Mouse (Mus musculus) lung, adult 2 months (tissue): ENCODE data around the gene Pmel. TPM values are rescaled to one million over a fixed set of nuclear protein-coding genes. Genes with fewer than 3 reads are reported as not detected.

Experiments
- DNase-seq: peaks from one replicate; pipeline ENCODE4 v3.0.0; 2022
- H3K4me1 ChIP-seq: fragments of 200-500 bp; 2 replicates; pipeline ENCODE4 v1.6.1; 2011; ENCODE audit warnings: low read length; ENCODE audit not compliant: control insufficient read depth, insufficient read depth
- H3K4me3 ChIP-seq: fragments of 200-500 bp; replicated peaks from 2 replicates; pipeline ENCODE3; 2011; ENCODE audit warnings: low read depth, mild to moderate bottlenecking, control low read depth, low read length; ENCODE audit errors: extremely low read depth
- CTCF ChIP-seq: fragments of 200-500 bp; IDR thresholded peaks from 2 replicates; pipeline ENCODE4 v1.5.1; 2011; ENCODE audit warnings: mild to moderate bottlenecking, low read length, control low read depth; ENCODE audit not compliant: insufficient read depth
- POLR2A ChIP-seq: fragments of 200-500 bp; IDR thresholded peaks from 2 replicates; pipeline ENCODE4 v1.6.1; 2011; ENCODE audit warnings: low read depth, mild to moderate bottlenecking, control low read depth, low read length, borderline replicate concordance; ENCODE audit errors: extremely low read depth
- WGBS: fragments of 180-500 bp; shearing (Covaris S2); methylation state at CpG from one replicate; pipeline ENCODE4 v1.1.7; 2018; 5-methylcytosine and 5-hydroxymethylcytosine counted together
- polyA plus RNA-seq: library from polyadenylated mRNA; depleted of rRNA; stranded (reverse); fragments of >200 nt; gene quantifications from 2 replicates; pipeline ENCODE4 v1.2.3, GENCODE M21; 2012; rRNA removed

The Pmel gene
- polyA plus RNA-seq, 1 experiment: 0.51 TPM

DNA sequence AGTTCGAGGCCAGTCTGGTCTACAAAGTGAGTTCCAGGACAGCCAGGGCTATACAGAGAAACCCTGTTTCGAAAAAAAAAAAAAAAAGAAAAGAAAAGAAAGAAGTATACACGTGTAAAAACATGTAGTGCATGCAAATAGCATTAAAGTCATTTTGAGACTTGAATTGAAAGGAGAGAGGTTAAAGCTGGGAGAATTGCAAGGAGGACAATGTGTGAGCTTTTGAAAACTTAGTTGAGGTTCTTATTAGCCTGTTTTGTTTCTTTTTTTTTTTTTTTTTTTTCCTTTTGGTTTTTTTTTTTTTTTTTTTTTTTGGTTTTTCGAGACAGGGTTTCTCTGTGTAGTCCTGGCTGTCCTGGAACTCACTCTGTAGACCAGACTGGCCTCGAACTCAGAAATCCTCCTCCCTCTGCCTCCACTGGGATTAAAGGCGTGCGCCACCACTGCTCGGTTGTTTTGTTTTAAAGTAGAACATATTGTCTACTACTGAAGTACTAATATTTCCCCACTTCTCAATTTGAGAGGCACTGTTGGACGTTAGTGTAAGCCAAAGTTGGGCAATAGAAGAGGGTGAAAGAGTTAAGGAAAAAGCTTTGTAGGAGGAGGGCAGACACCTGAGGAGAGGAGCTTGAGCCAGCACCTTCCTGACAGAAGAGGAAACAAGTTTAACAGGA, 43.1 kb downstream of the Pmel start:
- DNase-seq: no peak
- no peak for TF ChIP-seq CTCF
- Histone ChIP-seq H3K4me3 (peak overlapping the region; percentile 88), H3K4me1 (peaks cover 17% of the 10 kb centered on the region)
- 27% methylated on average over 9 of the region's 9 CpGs for WGBS

DNA sequence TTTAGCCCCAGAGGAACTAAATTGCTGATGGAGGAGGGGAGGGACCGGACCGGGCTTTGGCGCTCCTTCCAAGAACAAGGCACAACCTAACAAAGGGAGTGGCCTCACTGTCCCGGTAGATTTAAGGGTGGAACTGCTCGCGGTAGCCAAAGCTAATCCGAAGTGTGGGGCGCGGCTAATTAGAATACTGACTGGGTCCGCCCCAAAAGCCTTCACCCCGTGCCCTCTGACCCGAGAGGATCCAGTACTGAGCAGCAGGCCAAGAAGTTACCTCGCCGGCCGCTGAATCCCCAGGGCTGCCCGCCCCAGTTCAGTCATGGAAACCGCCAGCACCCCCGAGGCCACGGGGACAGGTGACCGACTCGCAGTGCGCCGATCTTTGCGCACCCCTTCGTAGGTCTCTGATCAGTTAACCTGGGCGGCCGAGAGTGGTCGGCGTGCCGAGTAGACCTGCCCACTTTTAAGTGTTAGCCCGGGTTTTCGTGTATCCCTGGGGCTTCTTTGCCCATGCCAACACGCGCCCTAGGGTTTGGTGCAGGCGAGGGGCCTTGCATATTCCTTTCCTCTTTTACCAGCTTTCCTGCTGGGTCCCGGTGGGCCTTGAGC, 43.8 kb downstream of the Pmel start, which contains the start of gene Pym1:
Pym1 (plus strand) TSS at position 244 of the 606 bp plus-strand sequence.
- peak; percentile 85 for DNase-seq
- peaks cover 17% of the 10 kb centered on the region for H3K4me1 ChIP-seq
- under 1% methylated on average over 36 of the region's 36 CpGs for WGBS
- H3K4me3 ChIP-seq: peak within 1 kb of the TSS; percentile 88
- no peak for TF ChIP-seq CTCF
- TF ChIP-seq POLR2A: peak; percentile 66; the same call in 1 of the 2 replicates

DNA sequence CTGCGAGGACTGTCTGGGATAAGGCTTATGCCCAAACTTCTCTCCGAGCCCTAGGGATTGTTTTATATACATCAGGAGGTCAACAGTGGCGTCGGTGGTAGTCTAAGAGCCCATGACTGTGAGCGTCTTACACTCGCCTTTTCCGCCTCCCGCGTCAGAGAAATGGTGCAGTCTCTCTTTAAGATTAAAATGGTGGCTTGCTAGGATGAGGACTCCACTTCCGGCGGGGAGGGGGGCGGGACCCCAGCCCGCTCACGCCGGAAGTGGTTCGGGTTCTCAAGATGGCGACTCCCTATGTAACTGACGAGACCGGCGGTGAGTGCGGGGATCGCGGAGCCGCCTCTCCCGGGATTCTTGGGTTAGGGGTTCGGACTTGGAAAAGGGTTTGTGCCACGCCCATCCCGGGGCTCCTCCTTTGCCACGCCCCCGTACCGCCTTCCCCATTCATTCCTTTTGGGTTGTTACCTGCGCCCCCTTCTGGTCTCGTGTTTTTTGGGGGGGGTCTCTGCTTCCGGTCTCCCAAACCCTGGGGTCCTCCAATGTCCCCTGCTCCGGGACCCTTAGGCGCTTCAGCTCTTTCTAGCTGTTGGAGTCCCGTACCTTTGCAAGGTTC, 44.4 kb downstream of the Pmel start:
- Histone ChIP-seq H3K4me1 (peaks cover 17% of the 10 kb centered on the region), H3K4me3 (peak overlapping the region; percentile 88)
- 0 out of 2 replicates have a peak, but pooled peaks have one; percentile 8 for TF ChIP-seq CTCF
- TF ChIP-seq POLR2A: peak; percentile 54; the same call in 1 of the 2 replicates
- under 1% methylated on average over 37 of the region's 37 CpGs for WGBS
- DNase-seq: peak; percentile 76

Other genes starting within 250 kb of the Pmel start
- gene Smarcc2, start 244.9 kb upstream of the Pmel start, polyA plus RNA-seq: 99.8 TPM in 2 replicates
- gene Myl6, start 210.1 kb upstream of the Pmel start, polyA plus RNA-seq: 771 and 1,159 TPM in 2 replicates
- gene Myl6b, start 205.5 kb upstream of the Pmel start, polyA plus RNA-seq: 1.9 and 2.0 TPM in 2 replicates
- 94.9 and 97.2 TPM in 2 replicates for gene Esyt1, start 178.3 kb upstream of the Pmel start, polyA plus RNA-seq
- gene Zc3h10, start 156.4 kb upstream of the Pmel start, polyA plus RNA-seq: 13.2 and 15.1 TPM in 2 replicates
- 1,224 and 1,373 TPM in 2 replicates for gene Rpl41, start 154.9 kb upstream of the Pmel start, polyA plus RNA-seq
- 13.7 and 23.9 TPM in 2 replicates for gene Pa2g4, start 138.2 kb upstream of the Pmel start, polyA plus RNA-seq
- 20.0 and 24.9 TPM in 2 replicates for gene Erbb3, start 114.5 kb upstream of the Pmel start, polyA plus RNA-seq
- gene Rps26, start 77.4 kb upstream of the Pmel start, polyA plus RNA-seq: 421 and 530 TPM in 2 replicates
- 2.7 and 4.4 TPM in 2 replicates for gene Ikzf4, start 58.2 kb upstream of the Pmel start, polyA plus RNA-seq
- 8.9 and 15.3 TPM in 2 replicates for gene Suox, start 30.1 kb upstream of the Pmel start, polyA plus RNA-seq
- gene Rab5b, start 7.9 kb upstream of the Pmel start, polyA plus RNA-seq: 80.0 and 109 TPM in 2 replicates
- 11.4 and 17.3 TPM in 2 replicates for gene Cdk2, start 836 bp downstream of the Pmel start, polyA plus RNA-seq
- gene Dgka, start 40.7 kb downstream of the Pmel start, polyA plus RNA-seq: 38.4 and 53.7 TPM in 2 replicates
- gene Pym1, start 43.7 kb downstream of the Pmel start, polyA plus RNA-seq: 15.9 and 22.4 TPM in 2 replicates
- gene Mmp19, start 86.7 kb downstream of the Pmel start, polyA plus RNA-seq: 10.0 and 10.3 TPM in 2 replicates
- gene Dnajc14, start 99.9 kb downstream of the Pmel start, polyA plus RNA-seq: 14.8 and 22.7 TPM in 2 replicates
- 18.3 and 20.6 TPM in 2 replicates for gene Tmem198b, start 100.2 kb downstream of the Pmel start, polyA plus RNA-seq
- 3.4 and 9.9 TPM in 2 replicates for gene Sarnp, start 113.1 kb downstream of the Pmel start, polyA plus RNA-seq
- 47.5 and 64.6 TPM in 2 replicates for gene Ormdl2, start 117.5 kb downstream of the Pmel start, polyA plus RNA-seq
- gene Gdf11, start 187.5 kb downstream of the Pmel start, polyA plus RNA-seq: 0.45 and 0.99 TPM in 2 replicates
- 110 and 132 TPM in 2 replicates for gene Cd63, start 196.8 kb downstream of the Pmel start, polyA plus RNA-seq
- gene Rdh5, start 218.7 kb downstream of the Pmel start, polyA plus RNA-seq: 20.1 and 20.3 TPM in 2 replicates
- gene Bloc1s1, start 219.8 kb downstream of the Pmel start, polyA plus RNA-seq: 171 and 192 TPM in 2 replicates
- gene Itga7, start 229.6 kb downstream of the Pmel start, polyA plus RNA-seq: 31.5 and 37.6 TPM in 2 replicates